Mouse (Mus musculus): Measurements from ENCODE around the gene E2f3. TPM values are rescaled to one million over a fixed set of nuclear protein-coding genes. Genes with fewer than 3 reads are reported as not detected.

E2f3 gene
- polyA plus RNA-seq, 2 experiments = 10.2 to 23.6 TPM

- ATAC-seq (ENCODE audit: low FRiP score, low read depth) (no peak), DNase-seq (ENCODE audit: low spot score) (no peak)
- 90% methylated on average over 5 of the region's 5 CpGs for WGBS
- Histone ChIP-seq H3K27me3 (ENCODE audit: control insufficient read depth, insufficient read depth, low read length) (no peaks in the 10 kb centered on the region), H3K4me2 (replicated peaks; ENCODE audit: low read depth, low read length, severe bottlenecking) (no peak overlapping the region), H3K36me3 (ENCODE audit: control insufficient read depth, insufficient read depth, low read length) (peaks cover 11% of the 10 kb centered on the region; the same call in 1 of the 2 replicates), H3K27ac (replicated peaks; ENCODE audit: low read depth, low read length) (no peak overlapping the region), H3K9me3 (ENCODE audit: control insufficient read depth, low read length) (no peaks in the 10 kb centered on the region), H3K4me3 (replicated peaks; ENCODE audit: low read length) (no peak overlapping the region), H3K4me1 (ENCODE audit: control insufficient read depth, insufficient read depth, low read length) (no peaks in the 10 kb centered on the region), H3K9ac (ENCODE audit: low read depth, low read length, severe bottlenecking) (no peak overlapping the region)
- TF ChIP-seq POLR2A (IDR thresholded peaks at IDR 0.05; ENCODE audit: borderline replicate concordance, extremely low read depth, insufficient read depth, insufficient read length) = no peak
Measured at GRCm38 (mm10) chr13:29967367-29967766, 18.5 kb downstream of the E2f3 start.

DNA sequence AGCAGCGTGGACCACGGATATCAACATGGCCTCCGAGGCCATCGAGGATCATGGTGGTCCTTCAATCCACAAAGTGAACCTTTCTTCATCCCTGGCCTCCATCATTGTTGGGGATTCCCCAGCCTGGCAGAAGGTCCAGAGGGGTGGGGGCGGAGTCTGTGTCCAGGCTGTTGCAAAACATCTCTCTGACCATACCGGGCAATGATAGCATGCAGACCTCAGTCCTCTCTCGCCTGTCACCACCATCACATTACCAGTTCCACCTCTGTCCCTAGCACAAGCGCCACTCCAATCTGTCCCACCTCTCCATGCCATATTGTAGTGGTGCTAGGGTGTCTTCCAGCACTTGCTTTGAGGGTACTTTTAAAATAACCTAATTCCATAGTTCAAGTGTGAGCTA lies 18.9 kb downstream of the E2f3 start:
- no peak for TF ChIP-seq POLR2A (IDR thresholded peaks at IDR 0.05; ENCODE audit: borderline replicate concordance, extremely low read depth, insufficient read depth, insufficient read length)
- no peaks in the 10 kb centered on the region for H3K4me1 ChIP-seq (ENCODE audit: control insufficient read depth, insufficient read depth, low read length)
- H3K36me3 ChIP-seq (ENCODE audit: control insufficient read depth, insufficient read depth, low read length) = peaks cover 11% of the 10 kb centered on the region; the same call in 1 of the 2 replicates
- DNase-seq (ENCODE audit: low spot score) (no peak), ATAC-seq (ENCODE audit: low FRiP score, low read depth) (no peak)
- no peak overlapping the region for H3K9ac ChIP-seq (ENCODE audit: low read depth, low read length, severe bottlenecking)
- H3K9me3 ChIP-seq (ENCODE audit: control insufficient read depth, low read length) = no peaks in the 10 kb centered on the region
- WGBS = 96% methylated on average over 8 of the region's 8 CpGs
- H3K27me3 ChIP-seq (ENCODE audit: control insufficient read depth, insufficient read depth, low read length) = no peaks in the 10 kb centered on the region
- no peak overlapping the region for H3K27ac ChIP-seq (replicated peaks; ENCODE audit: low read depth, low read length)
- no peak overlapping the region for H3K4me2 ChIP-seq (replicated peaks; ENCODE audit: low read depth, low read length, severe bottlenecking)
- no peak overlapping the region for H3K4me3 ChIP-seq (replicated peaks; ENCODE audit: low read length)

DNA sequence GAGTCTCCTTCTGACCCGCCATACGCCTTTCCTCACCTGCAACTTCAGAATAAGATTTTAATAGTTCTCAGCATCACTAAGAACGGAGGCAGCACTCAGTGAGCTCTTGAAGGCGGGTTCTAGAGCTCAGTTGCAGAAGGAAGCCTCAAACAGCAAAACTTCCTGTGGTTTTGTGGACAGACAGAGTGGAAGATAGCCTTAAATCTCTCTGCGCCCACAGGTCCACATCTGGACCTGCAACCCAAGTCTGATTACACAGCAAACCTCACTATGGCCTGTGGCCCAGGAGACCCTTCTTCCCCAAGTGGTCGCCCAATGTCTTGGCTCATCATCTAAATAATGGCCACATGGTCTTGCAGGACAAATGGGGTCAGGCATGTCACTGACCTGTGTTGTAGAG lies 21.8 kb downstream of the E2f3 start:
- DNase-seq (ENCODE audit: low spot score) = no peak
- 97% methylated on average over 6 of the region's 6 CpGs for WGBS
- Histone ChIP-seq H3K9ac (ENCODE audit: low read depth, low read length, severe bottlenecking) (no peak overlapping the region), H3K4me1 (ENCODE audit: control insufficient read depth, insufficient read depth, low read length) (no peaks in the 10 kb centered on the region), H3K27ac (replicated peaks; ENCODE audit: low read depth, low read length) (no peak overlapping the region), H3K27me3 (ENCODE audit: control insufficient read depth, insufficient read depth, low read length) (no peaks in the 10 kb centered on the region), H3K4me2 (replicated peaks; ENCODE audit: low read depth, low read length, severe bottlenecking) (no peak overlapping the region), H3K9me3 (ENCODE audit: control insufficient read depth, low read length) (no peaks in the 10 kb centered on the region), H3K36me3 (ENCODE audit: control insufficient read depth, insufficient read depth, low read length) (peaks cover 11% of the 10 kb centered on the region; the same call in 1 of the 2 replicates), H3K4me3 (replicated peaks; ENCODE audit: low read length) (no peak overlapping the region)
- no peak for ATAC-seq (ENCODE audit: low FRiP score, low read depth)
- no peak for TF ChIP-seq POLR2A (IDR thresholded peaks at IDR 0.05; ENCODE audit: borderline replicate concordance, extremely low read depth, insufficient read depth, insufficient read length)

GRCm38 (mm10) chr13:29960416-29960815 lies 25.4 kb downstream of the E2f3 start:
- no peak for ATAC-seq (ENCODE audit: low FRiP score, low read depth)
- H3K36me3 ChIP-seq (ENCODE audit: control insufficient read depth, insufficient read depth, low read length) = no peaks in the 10 kb centered on the region; the same call in 1 of the 2 replicates
- no peaks in the 10 kb centered on the region for H3K9me3 ChIP-seq (ENCODE audit: control insufficient read depth, low read length)
- H3K4me3 ChIP-seq (replicated peaks; ENCODE audit: low read length) = no peak overlapping the region
- no peak for DNase-seq (ENCODE audit: low spot score)
- no peak overlapping the region for H3K9ac ChIP-seq (ENCODE audit: low read depth, low read length, severe bottlenecking)
- no peak for TF ChIP-seq POLR2A (IDR thresholded peaks at IDR 0.05; ENCODE audit: borderline replicate concordance, extremely low read depth, insufficient read depth, insufficient read length)
- 86% methylated on average over 6 of the region's 6 CpGs for WGBS
- H3K4me1 ChIP-seq (ENCODE audit: control insufficient read depth, insufficient read depth, low read length) = 0 out of 2 replicates have a peak, but pooled peaks cover 3% of the 10 kb centered on the region
- H3K27ac ChIP-seq (replicated peaks; ENCODE audit: low read depth, low read length) = no peak overlapping the region
- H3K27me3 ChIP-seq (ENCODE audit: control insufficient read depth, insufficient read depth, low read length) = no peaks in the 10 kb centered on the region
- no peak overlapping the region for H3K4me2 ChIP-seq (replicated peaks; ENCODE audit: low read depth, low read length, severe bottlenecking)

DNA sequence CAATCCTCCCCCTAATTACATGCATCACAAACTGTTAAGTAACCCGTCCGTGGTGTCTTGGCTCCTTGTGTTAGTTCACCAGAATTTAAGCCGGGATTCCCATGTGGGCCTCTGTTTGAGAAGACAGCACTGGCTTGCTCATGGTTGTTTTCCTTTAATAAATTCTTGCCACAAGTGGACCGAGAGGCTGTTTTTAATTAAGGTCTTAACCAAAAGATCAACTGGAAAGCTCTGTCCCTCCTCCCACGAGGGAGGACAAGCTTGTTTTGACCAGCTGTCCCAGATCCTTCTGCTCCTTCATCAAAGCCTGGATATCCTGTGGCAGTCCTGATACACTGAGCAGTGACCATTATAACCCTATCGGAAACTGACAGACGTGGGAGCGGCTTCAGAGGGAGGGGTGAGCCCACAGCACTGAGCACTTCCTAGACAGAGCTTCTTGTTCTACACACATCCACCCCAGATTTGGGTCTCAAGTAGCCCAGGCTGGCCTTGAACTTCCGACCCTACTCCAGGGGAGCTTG lies 28.1 kb downstream of the E2f3 start:
- H3K9ac ChIP-seq (ENCODE audit: low read depth, low read length, severe bottlenecking) = no peak overlapping the region
- 0 out of 2 replicates have a peak, but pooled peaks cover 3% of the 10 kb centered on the region for H3K4me1 ChIP-seq (ENCODE audit: control insufficient read depth, insufficient read depth, low read length)
- no peaks in the 10 kb centered on the region for H3K27me3 ChIP-seq (ENCODE audit: control insufficient read depth, insufficient read depth, low read length)
- H3K4me2 ChIP-seq (replicated peaks; ENCODE audit: low read depth, low read length, severe bottlenecking) = no peak overlapping the region
- no peak for DNase-seq (ENCODE audit: low spot score)
- H3K36me3 ChIP-seq (ENCODE audit: control insufficient read depth, insufficient read depth, low read length) = no peaks in the 10 kb centered on the region; the same call in 1 of the 2 replicates
- 40% methylated on average over 9 of the region's 9 CpGs for WGBS
- no peak overlapping the region for H3K27ac ChIP-seq (replicated peaks; ENCODE audit: low read depth, low read length)
- H3K9me3 ChIP-seq (ENCODE audit: control insufficient read depth, low read length) = 0 out of 2 replicates have a peak, but pooled peaks cover 4% of the 10 kb centered on the region
- no peak overlapping the region for H3K4me3 ChIP-seq (replicated peaks; ENCODE audit: low read length)
- no peak for ATAC-seq (ENCODE audit: low FRiP score, low read depth)
- TF ChIP-seq POLR2A (IDR thresholded peaks at IDR 0.05; ENCODE audit: borderline replicate concordance, extremely low read depth, insufficient read depth, insufficient read length) = no peak

Data from limb, embryonic 14.5 days (tissue).